In genomic region chr2:164435216-164436090, GRCm38 (mm10) we compare ENCODE assay signal across 10 mouse cellular contexts. TPM values are rescaled to one million over a fixed set of nuclear protein-coding genes. Genes with fewer than 3 reads are reported as not detected.
A peak's percentile ranks its signal among the peaks of the same experiment; 100 is the strongest.
DNase-seq lines count a peak whose midpoint lies in the region; ATAC-seq and TF ChIP-seq lines count a peak whose summit lies in the region.
"Had no signal": no experiment of that assay in that cellular context is flagged by ENCODE, and none has a peak within 500 bp of the region (broad histone marks: within the 10 kb centered on the region; RNA-seq: fewer than 3 reads in every experiment).

No protein-coding gene starts in this region.

- H3K4me2 ChIP-seq in lung, embryonic 15.5 days = no peak overlapping the region
- H3K4me2 ChIP-seq in limb, embryonic 15.5 days = 0 out of 2 replicates have a peak overlapping the region, but pooled peaks have one; percentile 10
- H3K4me2 ChIP-seq in stomach, postnatal 0 days (replicated peaks; ENCODE audit: low read depth) = no peak overlapping the region

- WGBS in lung, embryonic 15.5 days = 37% methylated on average over 5 of the region's 5 CpGs
- WGBS in limb, embryonic 15.5 days = 35% methylated on average over 5 of the region's 5 CpGs
- 33% methylated on average over 5 of the region's 5 CpGs for WGBS in stomach, postnatal 0 days

- H3K9me3 ChIP-seq in lung, embryonic 15.5 days = no peaks in the 10 kb centered on the region
- H3K9me3 ChIP-seq in limb, embryonic 15.5 days = no peaks in the 10 kb centered on the region
- no peaks in the 10 kb centered on the region for H3K9me3 ChIP-seq in stomach, postnatal 0 days (ENCODE audit: control insufficient read depth, low read length)

- H3K36me3 ChIP-seq in lung, embryonic 15.5 days = no peaks in the 10 kb centered on the region
- no peaks in the 10 kb centered on the region for H3K36me3 ChIP-seq in limb, embryonic 15.5 days
- no peaks in the 10 kb centered on the region for H3K36me3 ChIP-seq in stomach, postnatal 0 days (ENCODE audit: control insufficient read depth, insufficient read depth, low read length)

- no peak for TF ChIP-seq POLR2A in embryonic fibroblast, embryonic 13.5 days (IDR thresholded peaks at IDR 0.05; ENCODE audit: low read depth, low read length)

- DNase-seq in lung, postnatal 14 days = no peak
- peak; percentile 69 for DNase-seq in stomach, postnatal 0 days (ENCODE audit: low spot score)
- no peak for DNase-seq in frontal cortex, postnatal 14 days (ENCODE audit: low spot score in 2 of 2)
- no peak for DNase-seq in testis, postnatal 14 days (ENCODE audit: low spot score)
- DNase-seq: cerebellum, postnatal 14 days; thymus, postnatal 14 days had no signal

- peak overlapping the region; percentile 12; the same call in 1 of the 2 replicates for H3K27ac ChIP-seq in lung, embryonic 15.5 days
- peak overlapping the region; percentile 36; the same call in 1 of the 2 replicates for H3K27ac ChIP-seq in embryonic fibroblast, embryonic 13.5 days (ENCODE audit: insufficient read depth, low read length)
- H3K27ac ChIP-seq in limb, embryonic 15.5 days = peak overlapping the region; percentile 86
- peak overlapping the region; percentile 91 for H3K27ac ChIP-seq in stomach, postnatal 0 days (replicated peaks)

- no peak for TF ChIP-seq CTCF in embryonic fibroblast, embryonic 13.5 days (IDR thresholded peaks at IDR 0.05; ENCODE audit: borderline replicate concordance, insufficient read depth, low read length)
- no peak for TF ChIP-seq CTCF in stomach, postnatal 0 days (IDR thresholded peaks at IDR 0.05; ENCODE audit: low read depth)

- no peak overlapping the region for H3K4me3 ChIP-seq in lung, embryonic 15.5 days
- H3K4me3 ChIP-seq in embryonic fibroblast, embryonic 13.5 days (ENCODE audit: insufficient read depth, low read length) = no peak overlapping the region
- H3K4me3 ChIP-seq in limb, embryonic 15.5 days = no peak overlapping the region
- H3K4me3 ChIP-seq in stomach, postnatal 0 days (ENCODE audit: low read depth, low read length) = no peak overlapping the region

- peaks cover 94% of the 10 kb centered on the region for H3K4me1 ChIP-seq in lung, embryonic 15.5 days
- H3K4me1 ChIP-seq in embryonic fibroblast, embryonic 13.5 days (ENCODE audit: control insufficient read depth, insufficient read depth, low read length) = peaks cover 29% of the 10 kb centered on the region
- H3K4me1 ChIP-seq in limb, embryonic 15.5 days = peaks cover 97% of the 10 kb centered on the region
- H3K4me1 ChIP-seq in stomach, postnatal 0 days (replicated peaks; ENCODE audit: control insufficient read depth, insufficient read depth) = peaks cover 39% of the 10 kb centered on the region

- no peak for TF ChIP-seq EP300 in stomach, postnatal 0 days (optimal IDR thresholded peaks at IDR 0.05)

- H3K9ac ChIP-seq in lung, embryonic 15.5 days = no peak overlapping the region
- no peak overlapping the region for H3K9ac ChIP-seq in limb, embryonic 15.5 days
- peak overlapping the region; percentile 8; the same call in 1 of the 2 replicates for H3K9ac ChIP-seq in stomach, postnatal 0 days (ENCODE audit: low read length)

- ATAC-seq in lung, embryonic 15.5 days (ENCODE audit: borderline replicate concordance, extremely low read depth, low FRiP score, low TSS enrichment) = no peak
- ATAC-seq in limb, embryonic 15.5 days (ENCODE audit: insufficient number of reproducible peaks, low FRiP score, low TSS enrichment, low read depth) = no peak
- peak; percentile 13; the same call in 1 of the 2 replicates for ATAC-seq in stomach, postnatal 0 days (ENCODE audit: low FRiP score, low TSS enrichment)

- no peaks in the 10 kb centered on the region for H3K27me3 ChIP-seq in lung, embryonic 15.5 days
- H3K27me3 ChIP-seq in limb, embryonic 15.5 days = no peaks in the 10 kb centered on the region
- no peaks in the 10 kb centered on the region for H3K27me3 ChIP-seq in stomach, postnatal 0 days (ENCODE audit: control insufficient read depth, insufficient read depth, low read length)

RNA-seq across cellular contexts. Expression of gene Sdc4, which starts 8.2 kb away (rescaled TPM):
- 161 and 178 TPM in 2 replicates for polyA plus RNA-seq in lung, embryonic 15.5 days (2015; fragmentation: Nextera tagmentation; extraction: Ambion mirVana)
- 242 and 248 TPM in 2 replicates for polyA plus RNA-seq in embryonic fibroblast, embryonic 13.5 days (2011; ENCODE audit: insufficient read length, low read depth, missing spikeins)
- polyA plus RNA-seq in limb, embryonic 15.5 days (2015; fragmentation: Nextera tagmentation; extraction: Ambion mirVana) = 107 and 110 TPM in 2 replicates
- 133 and 143 TPM in 2 replicates for polyA plus RNA-seq in stomach, postnatal 0 days (2015; fragmentation: Nextera tagmentation; extraction: Ambion mirVana)

RNA-seq across cellular contexts. Expression of gene Sys1, which starts 21.3 kb away (rescaled TPM):
- polyA plus RNA-seq in lung, embryonic 15.5 days (2015; fragmentation: Nextera tagmentation; extraction: Ambion mirVana) = 65.8 and 69.0 TPM in 2 replicates
- 23.1 and 23.6 TPM in 2 replicates for polyA plus RNA-seq in embryonic fibroblast, embryonic 13.5 days (2011; ENCODE audit: insufficient read length, low read depth, missing spikeins)
- polyA plus RNA-seq in limb, embryonic 15.5 days (2015; fragmentation: Nextera tagmentation; extraction: Ambion mirVana) = 54.5 and 61.2 TPM in 2 replicates
- 46.9 and 48.6 TPM in 2 replicates for polyA plus RNA-seq in stomach, postnatal 0 days (2015; fragmentation: Nextera tagmentation; extraction: Ambion mirVana)

RNA-seq across cellular contexts. Expression of gene Gm20458, which starts 25.3 kb away (rescaled TPM):
- polyA plus RNA-seq in lung, embryonic 15.5 days (2015; fragmentation: Nextera tagmentation; extraction: Ambion mirVana) = 17.1 and 17.6 TPM in 2 replicates
- 4.1 and 5.8 TPM in 2 replicates for polyA plus RNA-seq in embryonic fibroblast, embryonic 13.5 days (2011; ENCODE audit: insufficient read length, low read depth, missing spikeins)
- polyA plus RNA-seq in limb, embryonic 15.5 days (2015; fragmentation: Nextera tagmentation; extraction: Ambion mirVana) = 11.0 and 12.2 TPM in 2 replicates
- polyA plus RNA-seq in stomach, postnatal 0 days (2015; fragmentation: Nextera tagmentation; extraction: Ambion mirVana) = 26.9 and 28.1 TPM in 2 replicates

RNA-seq across cellular contexts. Expression of gene Matn4, which starts 30.5 kb away (rescaled TPM):
- polyA plus RNA-seq in lung, embryonic 15.5 days (2015; fragmentation: Nextera tagmentation; extraction: Ambion mirVana) = 41.3 and 42.7 TPM in 2 replicates
- polyA plus RNA-seq in embryonic fibroblast, embryonic 13.5 days (2011; ENCODE audit: insufficient read length, low read depth, missing spikeins) = 0.18 and 3.1 TPM in 2 replicates
- polyA plus RNA-seq in limb, embryonic 15.5 days (2015; fragmentation: Nextera tagmentation; extraction: Ambion mirVana) = 108 and 113 TPM in 2 replicates
- polyA plus RNA-seq in stomach, postnatal 0 days (2015; fragmentation: Nextera tagmentation; extraction: Ambion mirVana) = 2.0 and 3.1 TPM in 2 replicates

RNA-seq across cellular contexts. Expression of gene Rbpjl, which starts 32.5 kb away (rescaled TPM):
- 9.4 and 10.7 TPM in 2 replicates for polyA plus RNA-seq in lung, embryonic 15.5 days (2015; fragmentation: Nextera tagmentation; extraction: Ambion mirVana)
- polyA plus RNA-seq in embryonic fibroblast, embryonic 13.5 days (2011; ENCODE audit: insufficient read length, low read depth, missing spikeins) = not detected in 2 replicates
- polyA plus RNA-seq in limb, embryonic 15.5 days (2015; fragmentation: Nextera tagmentation; extraction: Ambion mirVana) = 1.2 and 1.3 TPM in 2 replicates
- polyA plus RNA-seq in stomach, postnatal 0 days (2015; fragmentation: Nextera tagmentation; extraction: Ambion mirVana) = 0.32 and 0.36 TPM in 2 replicates
- polyA plus RNA-seq: large intestine, adult 2 months had no signal

Comparison
In these comparisons a context has a peak if more than half of its experiments do, and no peak if none do; other contexts are left out.
1. H3K27ac ChIP-seq: peak in every context shown above with its lines; median percentile 91 in stomach, postnatal 0 days; 86 in limb, embryonic 15.5 days; 36 in embryonic fibroblast, embryonic 13.5 days; 12 in lung, embryonic 15.5 days.